Mouse (Mus musculus): ENCODE data around the gene Krt76. TPM values are rescaled to one million over a fixed set of nuclear protein-coding genes. Genes with fewer than 3 reads are reported as not detected.

Gene Krt76
- total and polyA plus RNA-seq, 3 experiments = not detected

DNA sequence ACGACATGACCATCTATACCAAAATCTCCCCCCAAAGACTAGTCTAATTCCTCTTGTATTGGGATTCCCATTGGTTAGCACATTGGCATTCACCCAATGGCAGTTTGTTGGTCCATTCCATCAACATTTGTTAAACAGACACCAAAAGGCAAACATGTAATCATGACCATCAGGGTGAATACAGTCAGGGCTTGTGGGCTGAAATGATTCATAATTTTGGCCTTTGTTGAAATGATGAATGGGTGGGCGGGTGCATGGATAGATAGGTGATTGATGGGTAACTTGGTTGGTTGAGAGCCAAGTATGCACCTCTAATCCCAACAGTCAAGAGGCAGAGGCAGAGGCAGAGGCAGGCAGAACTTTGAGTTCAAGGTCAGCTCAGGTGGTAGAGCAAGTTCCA lies 23.4 kb upstream of the Krt76 start:
- Histone ChIP-seq H3K9ac (ENCODE audit: control insufficient read depth, low read depth, low read length, poor library complexity, severe bottlenecking) (no peak overlapping the region), H3K27ac (ENCODE audit: control insufficient read depth, low read depth, low read length) (no peak overlapping the region), H3K4me3 (ENCODE audit: control insufficient read depth in 1 of 2, insufficient read depth in 1 of 2, low read depth in 2 of 2, low read length in 2 of 2) (no peak overlapping the region), H3K36me3 (ENCODE audit: control insufficient read depth in 1 of 2, insufficient read depth in 2 of 2, low read length in 2 of 2) (no peaks in the 10 kb centered on the region), H3K27me3 (ENCODE audit: control insufficient read depth in 1 of 2, insufficient read depth in 2 of 2, low read length in 2 of 2) (peaks cover 0 to 6% of the 10 kb centered on the region in 2 experiments; a peak in 3 of 4 replicates), H3K79me2 (ENCODE audit: control insufficient read depth, insufficient read depth, low read length, poor library complexity) (no peaks in the 10 kb centered on the region), H3K4me1 (ENCODE audit: control insufficient read depth in 1 of 2, insufficient read depth in 2 of 2, low read length in 2 of 2) (no peaks in the 10 kb centered on the region), H3K9me3 (replicated peaks; ENCODE audit: insufficient read depth, low read length) (no peaks in the 10 kb centered on the region)
- TF ChIP-seq MYC (IDR thresholded peaks at IDR 0.05; ENCODE audit: low read depth, low read length) (no peak), EP300 (IDR thresholded peaks at IDR 0.05; ENCODE audit: low read depth in 1 of 2, low read length in 2 of 2) (no peak), TBP (IDR thresholded peaks at IDR 0.05; ENCODE audit: low read depth, low read length) (no peak), ZNF384 (IDR thresholded peaks at IDR 0.05; ENCODE audit: low read depth, low read length) (no peak), ETS1 (IDR thresholded peaks at IDR 0.05; ENCODE audit: low read depth, low read length) (no peak)
- DNase-seq (ENCODE audit: low read depth, low spot score) = no peak

DNA sequence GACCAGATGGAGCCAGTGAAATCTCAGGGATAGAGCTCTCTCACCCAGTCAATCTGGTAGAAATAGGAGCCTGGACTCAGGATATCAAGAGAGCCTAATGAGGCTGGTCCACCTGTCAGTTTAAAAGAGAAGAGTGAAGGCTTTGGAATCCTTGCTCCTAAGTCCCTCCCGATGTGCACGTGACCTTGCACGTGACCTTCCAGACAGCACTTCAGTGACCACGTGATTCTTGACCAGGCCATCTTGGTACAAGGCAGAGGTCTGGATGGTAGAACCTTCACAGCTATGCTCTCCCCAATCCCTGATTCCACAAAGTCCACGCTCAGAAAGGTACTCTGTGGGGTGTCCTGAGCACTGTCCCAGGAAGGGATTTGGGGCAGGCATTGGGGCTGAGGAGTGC lies 12.1 kb upstream of the Krt76 start:
- peaks cover 0 to 3% of the 10 kb centered on the region in 2 experiments; a peak in 2 of 4 replicates for H3K27me3 ChIP-seq (ENCODE audit: control insufficient read depth in 1 of 2, insufficient read depth in 2 of 2, low read length in 2 of 2)
- H3K36me3 ChIP-seq (ENCODE audit: control insufficient read depth in 1 of 2, insufficient read depth in 2 of 2, low read length in 2 of 2) = no peaks in the 10 kb centered on the region
- H3K9me3 ChIP-seq (replicated peaks; ENCODE audit: insufficient read depth, low read length) = no peaks in the 10 kb centered on the region
- H3K79me2 ChIP-seq (ENCODE audit: control insufficient read depth, insufficient read depth, low read length, poor library complexity) = no peaks in the 10 kb centered on the region
- H3K9ac ChIP-seq (ENCODE audit: control insufficient read depth, low read depth, low read length, poor library complexity, severe bottlenecking) = no peak overlapping the region
- H3K27ac ChIP-seq (ENCODE audit: control insufficient read depth, low read depth, low read length) = no peak overlapping the region
- no peaks in the 10 kb centered on the region for H3K4me1 ChIP-seq (ENCODE audit: control insufficient read depth in 1 of 2, insufficient read depth in 2 of 2, low read length in 2 of 2)
- peak; percentile 21; the same call in 1 of the 2 replicates for TF ChIP-seq USF1 (IDR thresholded peaks at IDR 0.05; ENCODE audit: low read depth, low read length)
- TF ChIP-seq ZNF384 (IDR thresholded peaks at IDR 0.05; ENCODE audit: low read depth, low read length) = no peak
- no peak for DNase-seq (ENCODE audit: low read depth, low spot score)
- H3K4me3 ChIP-seq (ENCODE audit: control insufficient read depth in 1 of 2, insufficient read depth in 1 of 2, low read depth in 2 of 2, low read length in 2 of 2) = no peak overlapping the region

DNA sequence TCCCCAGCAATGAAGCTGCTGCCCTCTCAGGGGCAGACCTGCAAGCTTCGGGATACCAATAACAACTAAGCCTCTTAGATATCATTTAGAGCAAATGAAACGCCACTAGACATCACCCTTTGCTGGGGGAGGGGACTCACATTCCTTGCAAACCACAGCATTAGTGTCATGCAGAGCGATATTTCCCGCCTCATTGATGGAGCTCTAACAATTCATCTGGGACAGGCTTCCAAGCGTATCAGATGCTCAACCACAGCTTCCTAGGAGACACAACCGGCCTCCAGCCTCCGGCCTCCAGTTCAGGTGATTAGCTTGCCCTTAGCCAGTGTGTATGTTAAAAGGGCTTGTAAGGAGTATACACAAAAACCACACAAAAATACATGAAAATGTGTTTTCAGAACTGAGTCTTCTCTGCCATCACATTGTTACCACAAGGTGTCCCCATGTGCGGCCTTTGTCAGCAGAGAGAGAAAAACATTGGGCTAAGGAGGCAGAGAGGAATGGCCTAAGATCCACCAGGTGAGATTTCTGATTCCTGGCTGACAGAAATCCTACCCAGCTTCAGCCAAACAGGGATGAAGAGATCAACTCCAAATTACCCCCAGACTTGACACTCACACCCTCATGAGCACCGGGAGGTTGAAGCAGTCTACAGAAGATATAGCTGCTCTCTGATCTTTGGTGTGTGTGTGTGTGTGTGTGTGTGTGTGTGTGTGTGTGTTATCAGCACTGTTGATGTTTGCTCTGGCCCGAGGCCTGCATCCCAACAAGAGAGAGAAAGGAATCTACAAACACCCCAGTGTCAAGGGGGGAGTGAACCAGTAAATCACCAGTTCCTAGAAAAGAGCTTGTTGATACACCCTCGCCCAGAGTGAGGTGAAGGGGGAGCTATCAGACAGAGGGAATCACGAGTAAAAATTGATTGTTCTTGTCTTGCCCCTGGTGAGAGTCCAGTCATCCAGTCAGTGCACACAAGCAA lies 9.7 kb upstream of the Krt76 start:
- no peaks in the 10 kb centered on the region for H3K79me2 ChIP-seq (ENCODE audit: control insufficient read depth, insufficient read depth, low read length, poor library complexity)
- no peak for DNase-seq (ENCODE audit: low read depth, low spot score)
- H3K9me3 ChIP-seq (replicated peaks; ENCODE audit: insufficient read depth, low read length) = no peaks in the 10 kb centered on the region
- no peaks in the 10 kb centered on the region for H3K36me3 ChIP-seq (ENCODE audit: control insufficient read depth in 1 of 2, insufficient read depth in 2 of 2, low read length in 2 of 2)
- H3K27me3 ChIP-seq (ENCODE audit: control insufficient read depth in 1 of 2, insufficient read depth in 2 of 2, low read length in 2 of 2) = peaks cover 0 to 1% of the 10 kb centered on the region in 2 experiments; a peak in 1 of 4 replicates
- H3K4me3 ChIP-seq (ENCODE audit: control insufficient read depth in 1 of 2, insufficient read depth in 1 of 2, low read depth in 2 of 2, low read length in 2 of 2) = no peak overlapping the region
- TF ChIP-seq RCOR1 (IDR thresholded peaks at IDR 0.05; ENCODE audit: low read depth, low read length) = no peak
- peak; percentile 17; the same call in 1 of the 2 replicates for TF ChIP-seq SMC3 (IDR thresholded peaks at IDR 0.05; ENCODE audit: low read depth, low read length)
- peak in 1 of 3 experiments; percentile 3; a peak in 1 of 6 replicates for TF ChIP-seq CTCF (IDR thresholded peaks at IDR 0.05 in 2 of 3, conservative IDR thresholded peaks at IDR 0.05 in 1 of 3; ENCODE audit: control insufficient read depth in 1 of 3, insufficient read depth in 1 of 3, low read depth in 2 of 3, low read length in 3 of 3, poor library complexity in 1 of 3, severe bottlenecking in 1 of 3)
- no peak for TF ChIP-seq CHD2 (IDR thresholded peaks at IDR 0.05; ENCODE audit: low read length)
- TF ChIP-seq JUND (IDR thresholded peaks at IDR 0.05; ENCODE audit: low read depth, low read length) = no peak
- H3K4me1 ChIP-seq (ENCODE audit: control insufficient read depth in 1 of 2, insufficient read depth in 2 of 2, low read length in 2 of 2) = no peaks in the 10 kb centered on the region
- H3K9ac ChIP-seq (ENCODE audit: control insufficient read depth, low read depth, low read length, poor library complexity, severe bottlenecking) = no peak overlapping the region
- H3K27ac ChIP-seq (ENCODE audit: control insufficient read depth, low read depth, low read length) = no peak overlapping the region

Data from MEL (cell line).